Mouse (Mus musculus): ENCODE results near the gene Olfr56.
"Not testable (repeated sequence)": the region's sequence is repeated elsewhere in the genome, so short reads cannot be mapped to it uniquely, and the experiment has no call there.

DNA sequence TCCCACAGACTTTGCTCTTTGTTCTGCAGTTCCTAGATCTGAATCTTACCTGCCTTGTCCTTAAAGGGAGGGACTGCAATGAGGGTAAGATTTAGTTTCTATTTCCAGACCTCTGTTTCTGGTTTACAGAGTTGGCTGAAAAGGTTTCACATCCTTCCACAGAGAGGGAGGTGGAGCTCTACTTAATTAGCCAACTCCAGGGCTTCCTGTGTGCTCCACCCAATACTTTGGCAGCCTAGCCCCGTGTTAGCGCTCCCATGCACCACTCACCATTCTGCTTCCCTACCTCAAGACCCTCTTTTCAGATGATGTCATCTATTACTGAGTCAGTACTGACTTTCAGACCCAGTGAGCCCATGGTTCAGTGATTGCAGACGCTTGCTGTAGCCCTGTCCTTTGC is 562 bp downstream of the Olfr56 start, which contains the start of gene 9930111J21Rik1:
- not testable (repeated sequence) for TF ChIP-seq GATA1 (IDR thresholded peaks at IDR 0.05; ENCODE audit: borderline replicate concordance, low read length); FLI1 (IDR thresholded peaks at IDR 0.05; ENCODE audit: low read length)
